Mouse (Mus musculus): Measurements from ENCODE around the gene Zbtb45. TPM values are rescaled to one million over a fixed set of nuclear protein-coding genes. Genes with fewer than 3 reads are reported as not detected.

Zbtb45 gene
- total and polyA plus RNA-seq, 3 experiments, result 16.8 to 36.3 TPM; not detected in 1

GRCm38 (mm10) chr7:13053961-13054286, 44.1 kb upstream of the Zbtb45 start:
- H3K79me2 ChIP-seq (ENCODE audit: control insufficient read depth, insufficient read depth, low read length, poor library complexity), result no peaks in the 10 kb centered on the region; the same call in 1 of the 2 replicates
- H3K4me1 ChIP-seq (ENCODE audit: control insufficient read depth in 1 of 2, insufficient read depth in 2 of 2, low read length in 2 of 2), result peaks cover 4 to 6% of the 10 kb centered on the region in 2 experiments; a peak in 3 of 4 replicates
- H3K9me3 ChIP-seq (replicated peaks; ENCODE audit: insufficient read depth, low read length), result no peaks in the 10 kb centered on the region
- no peak for DNase-seq (ENCODE audit: low read depth, low spot score)
- no peak for TF ChIP-seq HCFC1 (IDR thresholded peaks at IDR 0.05; ENCODE audit: low read depth, low read length)
- TF ChIP-seq EP300 (IDR thresholded peaks at IDR 0.05; ENCODE audit: low read depth in 1 of 2, low read length in 2 of 2), result 0 out of 4 replicates have a peak, but pooled peaks of 1 of the 2 experiments have one; percentile 5
- peak overlapping the region; percentile 63 to 70 for H3K4me3 ChIP-seq (ENCODE audit: control insufficient read depth in 1 of 2, insufficient read depth in 1 of 2, low read depth in 2 of 2, low read length in 2 of 2)
- no peak overlapping the region for H3K27ac ChIP-seq (ENCODE audit: control insufficient read depth, low read depth, low read length)
- peak overlapping the region; percentile 72 for H3K9ac ChIP-seq (ENCODE audit: control insufficient read depth, low read depth, low read length, poor library complexity, severe bottlenecking)
- no peaks in the 10 kb centered on the region for H3K27me3 ChIP-seq (ENCODE audit: control insufficient read depth in 1 of 2, insufficient read depth in 2 of 2, low read length in 2 of 2)
- peaks cover 0 to 3% of the 10 kb centered on the region in 2 experiments; a peak in 1 of 4 replicates for H3K36me3 ChIP-seq (ENCODE audit: control insufficient read depth in 1 of 2, insufficient read depth in 2 of 2, low read length in 2 of 2)

GRCm38 (mm10) chr7:13053501-13053900, 43.7 kb upstream of the Zbtb45 start:
- TF ChIP-seq MAFK (IDR thresholded peaks at IDR 0.05; ENCODE audit: borderline replicate concordance, low read depth, low read length) (no peak), E2F4 (IDR thresholded peaks at IDR 0.05; ENCODE audit: borderline replicate concordance, low read depth, low read length) (no peak), POLR2AphosphoS2 (IDR thresholded peaks at IDR 0.05; ENCODE audit: low read length) (no peak), POLR2A (IDR thresholded peaks at IDR 0.05; ENCODE audit: control insufficient read depth in 1 of 2, insufficient read depth in 1 of 2, low read depth in 1 of 2, low read length in 2 of 2, poor library complexity in 1 of 2) (no peak), TBP (IDR thresholded peaks at IDR 0.05; ENCODE audit: low read depth, low read length) (no peak), MEF2A (IDR thresholded peaks at IDR 0.05; ENCODE audit: extremely low read depth, insufficient replicate concordance, low read depth, low read length, poor library complexity, severe bottlenecking) (no peak), SIN3A (IDR thresholded peaks at IDR 0.05; ENCODE audit: low read length) (no peak), ZC3H11A (IDR thresholded peaks at IDR 0.05; ENCODE audit: low read depth, low read length) (no peak), NRF1 (IDR thresholded peaks at IDR 0.05; ENCODE audit: insufficient read depth, low read depth, low read length, poor library complexity, severe bottlenecking) (no peak), MYC (IDR thresholded peaks at IDR 0.05; ENCODE audit: low read depth, low read length) (no peak), CHD2 (IDR thresholded peaks at IDR 0.05; ENCODE audit: low read length) (no peak), JUND (IDR thresholded peaks at IDR 0.05; ENCODE audit: low read depth, low read length) (no peak)
- Histone ChIP-seq H3K79me2 (ENCODE audit: control insufficient read depth, insufficient read depth, low read length, poor library complexity) (no peaks in the 10 kb centered on the region; the same call in 1 of the 2 replicates), H3K36me3 (ENCODE audit: control insufficient read depth in 1 of 2, insufficient read depth in 2 of 2, low read length in 2 of 2) (peaks cover 0 to 2% of the 10 kb centered on the region in 2 experiments; a peak in 1 of 4 replicates), H3K4me1 (ENCODE audit: control insufficient read depth in 1 of 2, insufficient read depth in 2 of 2, low read length in 2 of 2) (peaks cover 4% of the 10 kb centered on the region in 2 experiments; a peak in 3 of 4 replicates), H3K27me3 (ENCODE audit: control insufficient read depth in 1 of 2, insufficient read depth in 2 of 2, low read length in 2 of 2) (no peaks in the 10 kb centered on the region), H3K27ac (ENCODE audit: control insufficient read depth, low read depth, low read length) (no peak overlapping the region), H3K9me3 (replicated peaks; ENCODE audit: insufficient read depth, low read length) (no peaks in the 10 kb centered on the region), H3K9ac (ENCODE audit: control insufficient read depth, low read depth, low read length, poor library complexity, severe bottlenecking) (peak overlapping the region; percentile 72), H3K4me3 (ENCODE audit: control insufficient read depth in 1 of 2, insufficient read depth in 1 of 2, low read depth in 2 of 2, low read length in 2 of 2) (peak overlapping the region; percentile 63 to 70; a peak in 3 of 4 replicates)
- DNase-seq (ENCODE audit: low read depth, low spot score), result no peak

GRCm38 (mm10) chr7:13053001-13053400, 43.2 kb upstream of the Zbtb45 start:
- TF ChIP-seq CTCF (IDR thresholded peaks at IDR 0.05 in 2 of 3, conservative IDR thresholded peaks at IDR 0.05 in 1 of 3; ENCODE audit: control insufficient read depth in 1 of 3, insufficient read depth in 1 of 3, low read depth in 2 of 3, low read length in 3 of 3, poor library complexity in 1 of 3, severe bottlenecking in 1 of 3) (no peak), ETS1 (IDR thresholded peaks at IDR 0.05; ENCODE audit: low read depth, low read length) (no peak), ZNF384 (IDR thresholded peaks at IDR 0.05; ENCODE audit: low read depth, low read length) (no peak), ZMIZ1 (IDR thresholded peaks at IDR 0.05; ENCODE audit: low read depth, low read length) (no peak), HCFC1 (IDR thresholded peaks at IDR 0.05; ENCODE audit: low read depth, low read length) (no peak), KAT2A (conservative IDR thresholded peaks at IDR 0.05; ENCODE audit: low read depth, low read length) (no peak), TCF12 (IDR thresholded peaks at IDR 0.05; ENCODE audit: low read depth, low read length) (no peak), USF1 (IDR thresholded peaks at IDR 0.05; ENCODE audit: low read depth, low read length) (no peak), RAD21 (IDR thresholded peaks at IDR 0.05; ENCODE audit: low read depth, low read length) (no peak), ZC3H11A (IDR thresholded peaks at IDR 0.05; ENCODE audit: low read depth, low read length) (no peak), MEF2A (IDR thresholded peaks at IDR 0.05; ENCODE audit: extremely low read depth, insufficient replicate concordance, low read depth, low read length, poor library complexity, severe bottlenecking) (no peak), CHD2 (IDR thresholded peaks at IDR 0.05; ENCODE audit: low read length) (no peak), NELFE (IDR thresholded peaks at IDR 0.05; ENCODE audit: low read depth, low read length) (no peak), GABPA (IDR thresholded peaks at IDR 0.05; ENCODE audit: low read depth, low read length) (no peak), MYB (IDR thresholded peaks at IDR 0.05; ENCODE audit: low read depth, low read length) (no peak), GATA1 (IDR thresholded peaks at IDR 0.05; ENCODE audit: low read depth, low read length) (no peak)
- Histone ChIP-seq H3K27me3 (ENCODE audit: control insufficient read depth in 1 of 2, insufficient read depth in 2 of 2, low read length in 2 of 2) (no peaks in the 10 kb centered on the region), H3K9ac (ENCODE audit: control insufficient read depth, low read depth, low read length, poor library complexity, severe bottlenecking) (no peak overlapping the region), H3K4me1 (ENCODE audit: control insufficient read depth in 1 of 2, insufficient read depth in 2 of 2, low read length in 2 of 2) (peaks cover 4% of the 10 kb centered on the region in 2 experiments; a peak in 3 of 4 replicates), H3K27ac (ENCODE audit: control insufficient read depth, low read depth, low read length) (no peak overlapping the region), H3K4me3 (ENCODE audit: control insufficient read depth in 1 of 2, insufficient read depth in 1 of 2, low read depth in 2 of 2, low read length in 2 of 2) (no peak overlapping the region), H3K9me3 (replicated peaks; ENCODE audit: insufficient read depth, low read length) (no peaks in the 10 kb centered on the region), H3K79me2 (ENCODE audit: control insufficient read depth, insufficient read depth, low read length, poor library complexity) (no peaks in the 10 kb centered on the region; the same call in 1 of the 2 replicates), H3K36me3 (ENCODE audit: control insufficient read depth in 1 of 2, insufficient read depth in 2 of 2, low read length in 2 of 2) (peaks cover 0 to 2% of the 10 kb centered on the region in 2 experiments; a peak in 1 of 4 replicates)
- DNase-seq (ENCODE audit: low read depth, low spot score), result no peak
